Mouse (Mus musculus) limb, embryonic 13.5 days (tissue): ENCODE results near the gene Slc44a3. TPM values are rescaled to one million over a fixed set of nuclear protein-coding genes. Genes with fewer than 3 reads are reported as not detected.
A peak's percentile ranks its signal among the peaks of the same experiment; 100 is the strongest.

Source experiments
- ATAC-seq: fragments of 200-750 bp; cut with Nextera tagmentation; 2 replicates; pipeline ENCODE4 v1.8.0; 2017; ENCODE audit warnings: low read depth, moderate number of reproducible peaks, moderate TSS enrichment; ENCODE audit not compliant: low FRiP score
- H3K27ac ChIP-seq: fragments of 300-500 bp; sonication (generic); 2 replicates; pipeline ENCODE4 v1.5.1; 2015; ENCODE audit warnings: inconsistent platforms, mild to moderate bottlenecking, moderate library complexity
- H3K27me3 ChIP-seq: fragments of 300-500 bp; sonication (generic); 2 replicates; pipeline ENCODE4 v1.6.1; 2015; ENCODE audit warnings: mild to moderate bottlenecking, inconsistent platforms
- H3K36me3 ChIP-seq: fragments of 300-500 bp; sonication (generic); 2 replicates; pipeline ENCODE4 v1.6.1; 2015; ENCODE audit warnings: inconsistent platforms, mild to moderate bottlenecking, moderate library complexity
- H3K4me1 ChIP-seq: fragments of 300-500 bp; sonication (generic); 2 replicates; pipeline ENCODE4 v1.6.1; 2015; ENCODE audit warnings: inconsistent platforms
- H3K4me2 ChIP-seq: fragments of 300-500 bp; sonication (generic); replicated peaks from 2 replicates; pipeline ENCODE4 v1.6.1; 2015; ENCODE audit warnings: inconsistent platforms, mild to moderate bottlenecking, moderate library complexity
- H3K4me3 ChIP-seq: fragments of 300-500 bp; sonication (generic); 2 replicates; pipeline ENCODE4 v1.5.1; 2015; ENCODE audit warnings: moderate library complexity, mild to moderate bottlenecking, inconsistent platforms
- H3K9ac ChIP-seq: fragments of 300-500 bp; sonication (generic); 2 replicates; pipeline ENCODE4 v1.6.1; 2015; ENCODE audit warnings: mild to moderate bottlenecking, inconsistent platforms
- H3K9me3 ChIP-seq: fragments of 300-500 bp; sonication (generic); 2 replicates; pipeline ENCODE4 v1.6.1; 2016; ENCODE audit warnings: inconsistent platforms
- WGBS: fragments of 180-500 bp; shearing (Covaris S2); methylation state at CpG from one replicate; pipeline ENCODE4 v1.1.7; 2015; 5-methylcytosine and 5-hydroxymethylcytosine counted together
- polyA plus RNA-seq: library from polyadenylated mRNA; unstranded; fragments of >200 nt; fragmentation: Nextera tagmentation; extraction: Ambion mirVana; gene quantifications from 2 replicates; pipeline ENCODE4 v1.2.1, GENCODE M21; 2015

Gene Slc44a3
- polyA plus RNA-seq, 1 experiment from 2014 or later, result 2.0 TPM

DNA sequence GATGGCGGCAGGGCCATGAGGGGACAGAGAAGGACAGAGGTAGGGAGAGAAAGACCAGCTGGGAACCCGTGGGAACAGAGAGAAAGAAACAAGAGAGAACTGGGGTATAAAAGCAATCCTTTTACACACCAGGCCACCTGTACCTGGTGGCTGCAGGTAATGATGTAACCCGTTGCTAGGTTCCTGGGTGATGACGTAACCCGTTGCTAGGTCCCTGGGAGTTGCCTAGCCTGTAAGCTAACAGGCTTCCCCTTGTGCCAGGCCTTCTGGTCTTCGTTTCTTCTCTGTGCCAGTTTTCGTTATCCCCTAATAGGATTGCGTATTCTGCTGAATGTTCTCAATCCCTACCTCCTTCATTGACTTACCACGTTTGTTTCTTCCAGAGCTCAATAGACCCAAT lies 36.8 kb upstream of the Slc44a3 start:
- no peaks in the 10 kb centered on the region for H3K36me3 ChIP-seq
- no peaks in the 10 kb centered on the region for H3K9me3 ChIP-seq
- H3K4me1 ChIP-seq, result 0 out of 2 replicates have a peak, but pooled peaks cover 3% of the 10 kb centered on the region
- no peak overlapping the region for H3K4me3 ChIP-seq
- no peak overlapping the region for H3K4me2 ChIP-seq
- 88% methylated on average over 9 of the region's 9 CpGs for WGBS
- H3K9ac ChIP-seq, result no peak overlapping the region
- H3K27me3 ChIP-seq, result no peaks in the 10 kb centered on the region
- no peak overlapping the region for H3K27ac ChIP-seq
- ATAC-seq, result no peak

DNA sequence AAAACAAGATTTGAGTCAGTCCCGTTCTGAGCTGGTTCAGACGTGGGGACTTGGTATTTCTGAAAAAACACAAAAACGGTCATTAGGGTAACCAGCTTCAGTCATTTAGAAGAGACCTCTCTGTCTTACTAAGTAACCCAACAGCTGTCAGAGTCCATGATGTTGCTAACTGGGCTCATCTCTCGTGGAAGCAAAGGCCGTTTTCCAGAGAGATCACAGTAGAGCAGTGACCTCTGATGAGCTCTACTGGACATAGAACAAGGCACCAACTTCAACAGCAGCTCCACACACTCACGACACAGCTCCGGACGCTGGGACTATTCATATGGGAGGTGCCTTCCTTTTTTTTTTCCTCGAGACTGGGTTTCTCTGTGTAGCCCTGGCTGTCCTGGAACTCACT lies 35.7 kb upstream of the Slc44a3 start:
- 87% methylated on average over 9 of the region's 9 CpGs for WGBS
- H3K27me3 ChIP-seq, result no peaks in the 10 kb centered on the region

DNA sequence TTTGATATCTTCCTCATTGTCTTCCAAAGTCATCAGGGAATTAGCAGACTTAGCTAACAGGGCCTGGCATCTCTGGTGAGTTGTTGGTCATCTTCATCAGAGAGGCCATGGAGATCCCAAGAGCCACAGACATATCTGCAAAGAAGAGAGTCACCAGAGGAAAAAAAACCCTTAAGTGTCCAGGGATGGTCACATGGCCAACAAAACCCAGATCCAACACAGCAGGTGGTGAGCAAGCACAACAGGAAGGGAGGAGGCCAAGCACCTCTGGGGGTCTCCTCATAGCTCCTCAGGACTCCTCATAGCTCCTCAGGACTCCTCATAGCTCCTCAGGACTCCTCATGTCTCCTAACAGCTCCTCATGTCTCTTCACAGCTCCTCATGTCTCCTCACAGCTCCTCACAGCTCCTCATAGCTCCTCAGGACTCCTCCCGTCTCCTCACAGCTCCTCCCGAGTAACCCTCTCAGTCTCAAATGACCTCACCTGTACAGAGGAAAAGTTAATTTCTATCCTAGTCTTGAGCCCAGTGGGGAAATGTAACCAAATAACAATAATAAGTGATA lies 35.2 kb upstream of the Slc44a3 start:
- no peaks in the 10 kb centered on the region for H3K27me3 ChIP-seq
- peaks cover 7% of the 10 kb centered on the region; the same call in 1 of the 2 replicates for H3K4me1 ChIP-seq
- no peaks in the 10 kb centered on the region for H3K36me3 ChIP-seq
- no peak overlapping the region for H3K27ac ChIP-seq
- no peaks in the 10 kb centered on the region for H3K9me3 ChIP-seq
- no peak overlapping the region for H3K4me3 ChIP-seq
- no peak for ATAC-seq
- no peak overlapping the region for H3K9ac ChIP-seq
- no peak overlapping the region for H3K4me2 ChIP-seq
- 86% methylated on average over 2 of the region's 2 CpGs for WGBS

More for the DNA sequence above, 35.7 kb upstream of the Slc44a3 start:
- H3K9ac ChIP-seq, result no peak overlapping the region
- no peak overlapping the region for H3K4me3 ChIP-seq
- no peaks in the 10 kb centered on the region for H3K36me3 ChIP-seq
- H3K4me2 ChIP-seq, result no peak overlapping the region
- no peak for ATAC-seq
- no peaks in the 10 kb centered on the region for H3K9me3 ChIP-seq
- H3K27ac ChIP-seq, result no peak overlapping the region
- peaks cover 7% of the 10 kb centered on the region; the same call in 1 of the 2 replicates for H3K4me1 ChIP-seq

DNA sequence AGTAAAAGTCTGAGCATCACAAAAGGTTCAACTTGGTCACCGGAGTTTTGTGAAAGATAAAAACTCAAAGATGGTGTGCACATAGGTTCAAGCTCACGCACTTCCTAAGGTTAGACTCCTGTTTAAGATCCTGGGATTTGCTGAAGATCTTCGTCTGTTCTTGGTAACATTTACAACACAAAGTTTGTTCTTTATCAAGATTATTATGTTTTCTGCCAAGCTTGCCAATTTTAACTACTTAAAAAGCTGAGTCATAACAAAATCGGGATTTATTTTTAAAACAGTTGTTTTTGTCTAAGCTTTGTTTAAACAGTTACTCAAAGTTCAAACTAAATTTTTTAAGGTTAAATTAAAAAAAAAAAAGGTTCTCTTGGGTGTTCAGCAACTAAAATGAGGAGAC lies 34.7 kb upstream of the Slc44a3 start:
- H3K4me1 ChIP-seq, result peaks cover 7% of the 10 kb centered on the region; the same call in 1 of the 2 replicates
- no peak overlapping the region for H3K4me3 ChIP-seq
- H3K9ac ChIP-seq, result no peak overlapping the region
- no peaks in the 10 kb centered on the region for H3K36me3 ChIP-seq
- no peak for ATAC-seq
- H3K4me2 ChIP-seq, result no peak overlapping the region
- H3K27me3 ChIP-seq, result no peaks in the 10 kb centered on the region
- H3K9me3 ChIP-seq, result no peaks in the 10 kb centered on the region
- no peak overlapping the region for H3K27ac ChIP-seq
- WGBS, result 78% methylated on average over 4 of the region's 4 CpGs

DNA sequence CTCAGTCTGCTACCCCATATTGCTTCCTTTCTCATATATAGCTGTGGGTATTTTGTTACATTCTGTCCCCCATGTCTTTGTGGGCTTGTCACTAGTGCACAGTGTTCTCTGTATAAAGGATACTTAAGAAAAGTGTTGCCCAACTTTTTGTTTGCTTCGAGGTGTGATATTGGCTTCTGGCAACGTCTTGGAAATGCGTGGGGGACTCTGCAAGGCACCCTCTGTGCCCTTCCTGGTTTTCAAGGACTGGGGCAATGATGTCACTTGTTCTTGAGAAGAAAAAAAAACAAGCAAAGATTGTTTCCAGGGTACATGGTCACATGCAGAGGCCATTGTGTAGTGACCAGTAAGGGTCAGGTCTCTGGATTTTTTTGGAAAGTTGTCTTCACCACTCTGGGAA lies 29.6 kb upstream of the Slc44a3 start:
- 74% methylated on average over 3 of the region's 3 CpGs for WGBS
- ATAC-seq, result no peak
- H3K27ac ChIP-seq, result no peak overlapping the region
- H3K4me2 ChIP-seq, result no peak overlapping the region
- H3K4me1 ChIP-seq, result peaks cover 7% of the 10 kb centered on the region; the same call in 1 of the 2 replicates
- no peak overlapping the region for H3K4me3 ChIP-seq
- no peaks in the 10 kb centered on the region for H3K9me3 ChIP-seq
- H3K27me3 ChIP-seq, result 0 out of 2 replicates have a peak, but pooled peaks cover 3% of the 10 kb centered on the region
- H3K9ac ChIP-seq, result no peak overlapping the region
- H3K36me3 ChIP-seq, result no peaks in the 10 kb centered on the region

DNA sequence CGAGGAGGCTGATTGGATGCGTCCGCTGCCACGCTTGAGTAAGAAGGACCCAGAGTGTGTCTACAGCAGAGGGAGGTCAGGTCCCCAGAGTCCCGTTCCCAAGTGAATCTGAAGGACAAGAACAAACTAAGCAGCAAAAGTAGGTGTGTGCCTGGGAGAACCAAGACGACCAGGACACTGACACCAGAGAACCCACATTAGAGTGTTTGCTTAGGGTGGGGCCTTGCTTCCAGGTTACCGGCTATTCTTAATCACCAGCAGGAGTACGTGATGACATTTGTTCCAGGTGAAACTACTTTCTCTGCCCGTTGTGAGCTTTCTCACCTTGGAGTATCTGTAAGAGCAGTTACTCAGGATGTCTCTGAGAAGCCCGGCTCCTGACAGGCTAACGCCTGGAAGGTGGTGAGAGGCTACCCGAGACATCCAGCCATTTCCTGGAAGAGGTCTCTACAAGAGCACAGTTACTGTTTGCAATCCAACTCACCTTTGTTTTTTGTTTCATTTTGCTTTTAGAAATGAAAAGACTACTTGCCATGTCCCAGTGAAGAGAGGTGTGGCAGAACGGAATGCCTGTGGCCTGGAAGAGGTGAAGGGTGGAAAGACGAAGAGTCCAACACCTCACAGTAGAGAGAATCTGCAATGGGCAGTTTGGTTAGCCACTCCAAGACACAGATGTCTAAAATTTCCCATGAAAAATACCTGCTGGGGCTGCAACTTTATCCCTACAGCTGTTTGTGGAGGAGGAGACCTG lies 28.1 kb upstream of the Slc44a3 start:
- 0 out of 2 replicates have a peak, but pooled peaks cover 5% of the 10 kb centered on the region for H3K27me3 ChIP-seq
- WGBS, result 80% methylated on average over 14 of the region's 14 CpGs
- no peak for ATAC-seq
- no peak overlapping the region for H3K4me3 ChIP-seq
- H3K9ac ChIP-seq, result no peak overlapping the region
- peaks cover 7% of the 10 kb centered on the region; the same call in 1 of the 2 replicates for H3K4me1 ChIP-seq
- no peak overlapping the region for H3K27ac ChIP-seq
- H3K4me2 ChIP-seq, result no peak overlapping the region
- H3K36me3 ChIP-seq, result no peaks in the 10 kb centered on the region
- H3K9me3 ChIP-seq, result no peaks in the 10 kb centered on the region

DNA sequence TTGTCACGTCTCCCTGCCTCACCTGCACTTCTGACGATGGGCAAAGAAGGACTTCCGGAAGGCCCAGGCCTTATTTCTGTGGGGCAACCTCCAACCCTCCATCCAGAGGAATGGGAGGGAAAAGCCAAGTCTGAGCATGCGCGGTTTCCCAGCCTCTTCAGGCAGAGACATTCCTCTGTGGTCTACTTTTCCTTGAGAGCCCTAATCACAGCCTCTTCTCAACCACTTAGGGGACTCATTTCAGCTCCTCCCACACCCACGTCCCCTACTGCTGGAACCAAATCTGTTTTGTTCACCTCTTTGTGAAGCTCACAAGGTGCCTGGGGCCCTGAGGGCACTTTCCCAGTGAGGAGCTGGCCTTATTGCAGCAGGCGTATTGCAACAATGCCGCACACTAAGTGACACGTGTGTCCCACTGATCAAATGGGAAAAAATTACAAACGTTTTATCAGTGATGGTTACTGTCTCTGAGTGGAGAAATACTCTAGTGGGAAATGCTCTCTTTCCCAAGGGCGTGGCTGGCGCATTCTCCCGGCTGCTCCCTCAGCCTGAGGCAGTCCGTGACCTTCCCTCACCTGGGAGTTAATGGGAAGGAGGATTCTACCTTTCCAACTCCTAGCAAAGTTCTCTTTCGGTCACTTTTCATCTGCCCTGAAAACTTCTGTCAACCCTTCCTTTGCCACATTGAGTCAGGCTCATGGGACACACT lies 27.4 kb upstream of the Slc44a3 start:
- Histone ChIP-seq H3K27me3 (0 out of 2 replicates have a peak, but pooled peaks cover 5% of the 10 kb centered on the region), H3K9me3 (no peaks in the 10 kb centered on the region), H3K9ac (no peak overlapping the region), H3K4me3 (no peak overlapping the region), H3K4me2 (no peak overlapping the region), H3K36me3 (no peaks in the 10 kb centered on the region), H3K4me1 (peaks cover 7% of the 10 kb centered on the region; the same call in 1 of the 2 replicates), H3K27ac (no peak overlapping the region)
- ATAC-seq, result no peak
- 74% methylated on average over 15 of the region's 15 CpGs for WGBS

DNA sequence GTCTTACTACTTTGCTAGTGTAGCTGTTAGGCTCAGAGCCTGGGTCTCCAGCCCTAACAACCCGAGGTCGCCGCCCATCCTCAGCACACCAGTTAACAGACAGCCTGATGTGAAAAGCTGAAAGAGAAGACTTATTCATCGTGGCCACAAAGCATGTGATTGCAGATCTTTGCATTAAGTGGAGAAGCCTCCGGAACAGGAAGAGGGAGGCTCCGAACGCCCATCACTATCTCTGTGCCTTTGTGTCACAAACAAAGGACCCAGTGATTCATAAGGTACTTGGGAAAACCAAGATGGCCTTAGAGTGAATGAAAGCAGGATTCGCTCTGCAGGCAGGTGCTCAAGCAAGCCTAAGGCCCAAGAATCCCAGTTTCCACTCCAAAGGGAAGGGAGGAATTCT lies 26.7 kb upstream of the Slc44a3 start:
- no peak overlapping the region for H3K9ac ChIP-seq
- no peak overlapping the region for H3K4me2 ChIP-seq
- no peak for ATAC-seq
- H3K4me3 ChIP-seq, result no peak overlapping the region
- H3K4me1 ChIP-seq, result peaks cover 9% of the 10 kb centered on the region
- no peak overlapping the region for H3K27ac ChIP-seq
- H3K27me3 ChIP-seq, result 0 out of 2 replicates have a peak, but pooled peaks cover 5% of the 10 kb centered on the region
- no peaks in the 10 kb centered on the region for H3K36me3 ChIP-seq
- no peaks in the 10 kb centered on the region for H3K9me3 ChIP-seq
- WGBS, result 92% methylated on average over 8 of the region's 8 CpGs

DNA sequence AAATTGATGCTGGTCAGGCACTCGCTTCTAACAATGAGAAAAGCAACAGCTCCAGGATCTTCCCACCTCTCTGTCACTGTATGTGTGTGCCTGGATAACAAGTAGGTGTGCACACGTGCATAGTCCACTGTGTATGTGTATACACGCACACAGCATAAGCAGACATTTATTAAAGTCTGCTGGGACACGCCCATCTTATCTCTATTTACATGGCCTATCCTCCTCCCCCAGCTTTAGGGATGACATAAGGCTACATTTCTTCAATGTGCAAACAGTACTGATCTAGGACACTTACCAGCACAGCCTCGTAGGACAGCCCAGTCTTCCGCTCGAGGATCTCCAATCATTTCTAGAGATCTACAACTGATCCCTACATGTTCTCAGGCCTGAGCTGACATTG lies 24.1 kb upstream of the Slc44a3 start:
- H3K4me2 ChIP-seq, result no peak overlapping the region
- H3K36me3 ChIP-seq, result no peaks in the 10 kb centered on the region
- 0 out of 2 replicates have a peak, but pooled peaks cover 12% of the 10 kb centered on the region for H3K27me3 ChIP-seq
- no peak overlapping the region for H3K27ac ChIP-seq
- 90% methylated on average over 7 of the region's 7 CpGs for WGBS
- H3K4me3 ChIP-seq, result no peak overlapping the region
- no peaks in the 10 kb centered on the region for H3K9me3 ChIP-seq
- peaks cover 23% of the 10 kb centered on the region for H3K4me1 ChIP-seq
- ATAC-seq, result no peak
- H3K9ac ChIP-seq, result no peak overlapping the region

DNA sequence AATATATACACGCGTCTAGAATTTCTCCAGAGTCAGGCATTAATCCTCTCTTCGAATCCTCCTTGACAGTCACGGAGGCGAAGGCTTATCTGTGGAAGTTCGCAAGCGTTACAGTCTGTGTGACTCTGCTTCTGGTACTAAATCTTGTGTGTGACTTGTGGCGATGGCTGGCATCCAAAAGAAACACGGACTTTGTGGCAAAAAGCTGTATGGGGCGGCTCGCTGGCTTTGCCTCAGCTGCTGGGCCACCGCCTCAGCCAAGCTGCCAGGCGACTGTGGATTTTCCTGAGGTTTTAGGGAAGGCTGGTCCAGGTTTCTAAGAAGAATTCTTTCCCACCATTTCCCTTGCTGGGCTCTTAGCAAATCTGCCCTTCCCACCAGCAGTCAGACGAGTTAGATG lies 21.1 kb upstream of the Slc44a3 start:
- Histone ChIP-seq H3K9me3 (no peaks in the 10 kb centered on the region), H3K4me2 (peak overlapping the region; percentile 27), H3K36me3 (no peaks in the 10 kb centered on the region), H3K27me3 (0 out of 2 replicates have a peak, but pooled peaks cover 9% of the 10 kb centered on the region), H3K27ac (0 out of 2 replicates have a peak overlapping the region, but pooled peaks have one; percentile 22), H3K4me3 (no peak overlapping the region), H3K4me1 (peaks cover 23% of the 10 kb centered on the region), H3K9ac (no peak overlapping the region)
- WGBS, result 53% methylated on average over 14 of the region's 14 CpGs
- no peak for ATAC-seq

DNA sequence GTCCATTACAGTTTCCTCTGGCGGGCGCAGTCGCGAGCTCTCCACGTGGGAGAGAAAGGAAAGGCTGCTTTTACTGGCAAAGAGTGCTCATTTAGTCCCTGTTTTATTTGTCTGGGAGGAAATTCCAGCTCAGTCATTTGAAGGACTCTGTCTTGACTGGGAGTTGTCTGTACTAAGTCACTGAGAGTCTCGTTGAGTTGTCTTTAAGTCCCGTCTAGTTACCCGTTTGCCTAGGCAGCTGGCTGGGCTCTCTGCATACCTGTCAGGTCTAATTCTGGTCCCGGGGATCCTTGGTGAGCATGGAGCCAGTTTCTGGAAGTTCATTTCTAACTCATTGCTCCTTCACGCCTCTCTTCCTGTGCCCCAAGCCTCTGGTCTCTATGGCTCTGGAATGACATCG lies 20.5 kb upstream of the Slc44a3 start:
- H3K27ac ChIP-seq, result no peak overlapping the region
- H3K9ac ChIP-seq, result no peak overlapping the region
- H3K4me2 ChIP-seq, result peak overlapping the region; percentile 27
- no peaks in the 10 kb centered on the region for H3K9me3 ChIP-seq
- H3K27me3 ChIP-seq, result 0 out of 2 replicates have a peak, but pooled peaks cover 9% of the 10 kb centered on the region
- no peak for ATAC-seq
- peaks cover 23% of the 10 kb centered on the region for H3K4me1 ChIP-seq
- H3K4me3 ChIP-seq, result no peak overlapping the region
- H3K36me3 ChIP-seq, result no peaks in the 10 kb centered on the region
- 37% methylated on average over 11 of the region's 11 CpGs for WGBS

DNA sequence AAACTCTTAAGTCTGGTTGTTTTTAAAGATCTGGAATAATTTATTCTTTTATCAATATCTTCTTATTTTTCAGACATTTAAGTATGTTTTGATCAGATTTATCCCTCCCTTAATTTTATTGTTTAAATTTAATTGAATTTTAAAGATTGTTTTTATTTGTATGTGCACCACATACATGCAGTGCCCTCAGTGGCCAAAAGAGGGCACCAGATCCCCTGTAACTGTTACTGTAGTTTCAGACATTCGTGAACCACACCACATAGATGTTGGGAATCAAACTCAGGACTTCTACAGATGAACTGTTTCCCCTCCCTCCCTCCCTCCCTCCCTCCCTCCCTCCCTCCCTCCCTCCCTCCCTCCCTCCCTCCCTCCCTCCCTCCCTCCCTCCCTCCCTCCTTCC lies 18.2 kb upstream of the Slc44a3 start:
- 4% methylated on average over 1 of the region's 1 CpGs for WGBS
- no peak overlapping the region for H3K4me2 ChIP-seq
- H3K4me1 ChIP-seq, result peaks cover 23% of the 10 kb centered on the region
- 0 out of 2 replicates have a peak, but pooled peaks cover 8% of the 10 kb centered on the region for H3K27me3 ChIP-seq
- H3K36me3 ChIP-seq, result no peaks in the 10 kb centered on the region
- no peak overlapping the region for H3K9ac ChIP-seq
- no peaks in the 10 kb centered on the region for H3K9me3 ChIP-seq
- H3K4me3 ChIP-seq, result no peak overlapping the region
- no peak for ATAC-seq
- no peak overlapping the region for H3K27ac ChIP-seq
